Mouse (Mus musculus): ENCODE results near the gene Vav1. TPM values are rescaled to one million over a fixed set of nuclear protein-coding genes. Genes with fewer than 3 reads are reported as not detected.

Gene Vav1
- polyA plus RNA-seq, 1 experiment from 2014 or later = 1.4 TPM

- H3K27me3 ChIP-seq (ENCODE audit: control insufficient read depth, insufficient read depth, low read length) = no peaks in the 10 kb centered on the region
- no peak for ATAC-seq (replicated peaks; ENCODE audit: low FRiP score)
- no peaks in the 10 kb centered on the region for H3K4me1 ChIP-seq (replicated peaks; ENCODE audit: control insufficient read depth, insufficient read depth, low read length)
- no peak overlapping the region for H3K4me3 ChIP-seq (ENCODE audit: low read depth, low read length)
- H3K9ac ChIP-seq (ENCODE audit: low read length) = no peak overlapping the region
- H3K9me3 ChIP-seq (ENCODE audit: control insufficient read depth, low read length) = no peaks in the 10 kb centered on the region
- no peak overlapping the region for H3K4me2 ChIP-seq (ENCODE audit: low read depth, low read length, severe bottlenecking)
- no peak overlapping the region for H3K27ac ChIP-seq (ENCODE audit: low read depth, low read length)
- DNase-seq (ENCODE audit: low spot score) = no peak
- WGBS = 78% methylated on average over 6 of the region's 6 CpGs
- no peaks in the 10 kb centered on the region for H3K36me3 ChIP-seq (ENCODE audit: control insufficient read depth, insufficient read depth, low read length)
Observed at GRCm38 (mm10) chr17:57347017-57347416, 68.1 kb downstream of the Vav1 start.

DNA sequence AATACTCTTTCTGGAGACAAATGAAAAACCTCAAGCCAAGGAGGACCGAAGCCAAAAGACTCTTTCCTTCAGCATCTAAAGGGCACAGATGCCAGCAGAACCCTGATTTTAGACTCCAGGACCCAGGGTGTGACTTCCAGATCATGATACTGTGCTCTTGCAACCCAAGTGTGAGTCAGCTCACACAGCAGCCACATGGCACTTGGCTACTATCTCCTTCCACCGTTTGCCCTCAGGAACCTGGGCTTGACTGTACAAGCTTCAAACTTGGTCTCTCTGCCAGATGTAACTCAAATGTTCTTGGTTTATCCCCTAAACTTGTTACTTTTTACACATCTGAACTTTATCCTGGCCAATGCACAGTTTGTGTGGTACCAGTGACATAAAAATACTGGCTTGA is 68.9 kb downstream of the Vav1 start:
- WGBS = 94% methylated on average over 2 of the region's 2 CpGs

GRCm38 (mm10) chr17:57349067-57349466 is 70.2 kb downstream of the Vav1 start:
- Histone ChIP-seq H3K9me3 (ENCODE audit: control insufficient read depth, low read length) (no peaks in the 10 kb centered on the region), H3K27ac (ENCODE audit: low read depth, low read length) (no peak overlapping the region), H3K27me3 (ENCODE audit: control insufficient read depth, insufficient read depth, low read length) (no peaks in the 10 kb centered on the region), H3K36me3 (ENCODE audit: control insufficient read depth, insufficient read depth, low read length) (no peaks in the 10 kb centered on the region), H3K9ac (ENCODE audit: low read length) (no peak overlapping the region), H3K4me1 (replicated peaks; ENCODE audit: control insufficient read depth, insufficient read depth, low read length) (no peaks in the 10 kb centered on the region), H3K4me3 (ENCODE audit: low read depth, low read length) (no peak overlapping the region), H3K4me2 (ENCODE audit: low read depth, low read length, severe bottlenecking) (no peak overlapping the region)
- 74% methylated on average over 5 of the region's 5 CpGs for WGBS
- no peak for ATAC-seq (replicated peaks; ENCODE audit: low FRiP score)
- DNase-seq (ENCODE audit: low spot score) = no peak

More for the DNA sequence above, 68.9 kb downstream of the Vav1 start:
- Histone ChIP-seq H3K4me1 (replicated peaks; ENCODE audit: control insufficient read depth, insufficient read depth, low read length) (no peaks in the 10 kb centered on the region), H3K9ac (ENCODE audit: low read length) (no peak overlapping the region), H3K9me3 (ENCODE audit: control insufficient read depth, low read length) (no peaks in the 10 kb centered on the region), H3K4me2 (ENCODE audit: low read depth, low read length, severe bottlenecking) (no peak overlapping the region), H3K27ac (ENCODE audit: low read depth, low read length) (no peak overlapping the region), H3K36me3 (ENCODE audit: control insufficient read depth, insufficient read depth, low read length) (no peaks in the 10 kb centered on the region), H3K4me3 (ENCODE audit: low read depth, low read length) (no peak overlapping the region), H3K27me3 (ENCODE audit: control insufficient read depth, insufficient read depth, low read length) (no peaks in the 10 kb centered on the region)
- ATAC-seq (replicated peaks; ENCODE audit: low FRiP score) = no peak
- DNase-seq (ENCODE audit: low spot score) = no peak

GRCm38 (mm10) chr17:57350212-57350611 is 71.3 kb downstream of the Vav1 start:
- 87% methylated on average over 5 of the region's 5 CpGs for WGBS
- H3K4me2 ChIP-seq (ENCODE audit: low read depth, low read length, severe bottlenecking) = no peak overlapping the region
- DNase-seq (ENCODE audit: low spot score) = no peak
- no peaks in the 10 kb centered on the region for H3K9me3 ChIP-seq (ENCODE audit: control insufficient read depth, low read length)
- H3K36me3 ChIP-seq (ENCODE audit: control insufficient read depth, insufficient read depth, low read length) = no peaks in the 10 kb centered on the region
- H3K27me3 ChIP-seq (ENCODE audit: control insufficient read depth, insufficient read depth, low read length) = no peaks in the 10 kb centered on the region
- no peak overlapping the region for H3K4me3 ChIP-seq (ENCODE audit: low read depth, low read length)
- H3K9ac ChIP-seq (ENCODE audit: low read length) = no peak overlapping the region
- no peak overlapping the region for H3K27ac ChIP-seq (ENCODE audit: low read depth, low read length)
- ATAC-seq (replicated peaks; ENCODE audit: low FRiP score) = no peak
- H3K4me1 ChIP-seq (replicated peaks; ENCODE audit: control insufficient read depth, insufficient read depth, low read length) = no peaks in the 10 kb centered on the region

DNA sequence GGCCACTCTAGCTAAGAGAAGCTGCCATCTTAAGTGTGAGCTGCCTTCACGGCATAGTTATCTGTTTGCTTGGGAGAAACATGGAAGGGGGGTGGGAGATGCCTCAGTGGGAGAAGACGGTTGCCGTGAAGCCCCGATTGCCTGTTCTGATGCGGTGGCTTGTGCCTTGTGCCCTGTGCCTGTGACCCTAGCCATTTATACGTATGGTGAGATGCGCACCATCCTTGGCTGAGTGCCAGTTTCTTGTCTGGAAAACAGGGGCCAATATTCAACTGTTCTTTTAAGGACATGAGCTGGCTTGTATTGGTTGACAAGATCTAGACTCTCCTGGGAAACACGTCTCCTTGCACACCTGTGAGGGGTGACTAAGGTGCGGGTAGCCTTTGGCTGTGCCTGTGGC is 72.2 kb downstream of the Vav1 start:
- Histone ChIP-seq H3K27ac (ENCODE audit: low read depth, low read length) (no peak overlapping the region), H3K4me1 (replicated peaks; ENCODE audit: control insufficient read depth, insufficient read depth, low read length) (no peaks in the 10 kb centered on the region), H3K9ac (ENCODE audit: low read length) (no peak overlapping the region), H3K27me3 (ENCODE audit: control insufficient read depth, insufficient read depth, low read length) (no peaks in the 10 kb centered on the region), H3K9me3 (ENCODE audit: control insufficient read depth, low read length) (no peaks in the 10 kb centered on the region), H3K4me3 (ENCODE audit: low read depth, low read length) (no peak overlapping the region), H3K36me3 (ENCODE audit: control insufficient read depth, insufficient read depth, low read length) (no peaks in the 10 kb centered on the region), H3K4me2 (ENCODE audit: low read depth, low read length, severe bottlenecking) (no peak overlapping the region)
- DNase-seq (ENCODE audit: low spot score) (no peak), ATAC-seq (replicated peaks; ENCODE audit: low FRiP score) (no peak)
- WGBS = 94% methylated on average over 9 of the region's 9 CpGs

DNA sequence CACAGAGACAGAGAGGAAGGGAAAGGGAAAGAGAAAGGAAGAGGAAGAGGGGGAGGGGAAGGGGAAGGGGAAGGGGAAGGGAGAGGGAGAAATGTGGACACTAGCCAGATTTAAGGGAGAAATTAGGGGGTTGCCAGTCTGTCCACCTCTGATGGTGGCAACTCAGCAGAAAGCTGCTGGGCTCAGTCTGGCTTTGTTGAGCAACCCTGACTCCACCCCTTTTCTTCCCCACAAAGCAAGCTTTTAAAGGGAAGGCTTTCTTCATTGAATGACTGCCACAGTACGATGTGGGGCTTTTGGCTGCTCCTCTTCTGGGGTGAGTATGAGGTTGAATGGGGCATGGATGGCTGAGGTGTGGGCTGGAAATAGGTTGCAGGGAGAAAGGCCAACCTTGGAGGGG is 79.5 kb downstream of the Vav1 start, which contains the start of gene Adgre1:
Gene Adgre1 (plus strand): TSS at position 251 of the 400 bp plus-strand sequence.
- 0% methylated on average over 1 of the region's 1 CpGs for WGBS
- Histone ChIP-seq H3K4me1 (replicated peaks; ENCODE audit: control insufficient read depth, insufficient read depth, low read length) (no peaks in the 10 kb centered on the region), H3K27ac (ENCODE audit: low read depth, low read length) (no peak within 1 kb of the TSS), H3K36me3 (ENCODE audit: control insufficient read depth, insufficient read depth, low read length) (no peaks in the 10 kb centered on the region), H3K4me2 (ENCODE audit: low read depth, low read length, severe bottlenecking) (no peak within 1 kb of the TSS), H3K9ac (ENCODE audit: low read length) (no peak within 1 kb of the TSS), H3K27me3 (ENCODE audit: control insufficient read depth, insufficient read depth, low read length) (no peaks in the 10 kb centered on the region), H3K4me3 (ENCODE audit: low read depth, low read length) (no peak within 1 kb of the TSS), H3K9me3 (ENCODE audit: control insufficient read depth, low read length) (no peaks in the 10 kb centered on the region)
- ATAC-seq (replicated peaks; ENCODE audit: low FRiP score) (no peak), DNase-seq (ENCODE audit: low spot score) (no peak)

DNA sequence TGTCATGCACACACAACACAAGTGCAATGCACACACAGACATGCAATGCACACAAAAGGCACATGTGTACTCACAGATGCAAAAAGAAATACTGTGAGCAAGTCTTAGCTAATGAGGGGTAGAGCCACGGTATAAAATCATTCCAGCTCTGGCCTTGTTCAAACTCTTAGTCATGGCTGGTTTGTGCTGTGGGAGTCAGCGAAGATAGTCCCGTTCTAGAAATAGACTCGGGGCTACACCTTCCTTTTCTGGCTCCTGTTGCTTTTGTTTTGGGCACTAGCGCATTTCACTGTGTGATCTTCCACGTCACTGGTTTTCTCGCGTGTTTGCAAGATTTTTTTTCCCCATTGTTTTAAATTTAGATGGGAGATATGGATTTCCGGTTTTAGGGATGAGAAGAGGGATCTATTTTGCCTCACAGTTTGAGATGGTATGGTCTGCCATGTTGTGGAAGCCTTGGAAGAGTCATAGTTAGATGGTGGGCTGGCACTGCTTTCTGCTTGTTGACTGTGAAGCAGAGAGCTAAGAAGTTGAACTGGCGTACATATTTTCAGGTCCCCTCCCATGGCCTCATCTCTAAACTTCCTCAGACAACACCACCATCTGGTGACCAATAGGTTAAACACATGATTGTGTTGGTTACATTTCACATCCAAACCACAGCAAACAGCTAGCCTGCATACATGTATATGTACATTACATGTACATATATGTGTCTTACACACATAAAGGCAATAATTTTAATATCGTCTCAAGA is 80.8 kb downstream of the Vav1 start:
- 88% methylated on average over 11 of the region's 11 CpGs for WGBS
- Histone ChIP-seq H3K27ac (ENCODE audit: low read depth, low read length) (no peak overlapping the region), H3K4me3 (ENCODE audit: low read depth, low read length) (no peak overlapping the region), H3K9ac (ENCODE audit: low read length) (no peak overlapping the region), H3K27me3 (ENCODE audit: control insufficient read depth, insufficient read depth, low read length) (no peaks in the 10 kb centered on the region), H3K4me2 (ENCODE audit: low read depth, low read length, severe bottlenecking) (no peak overlapping the region), H3K36me3 (ENCODE audit: control insufficient read depth, insufficient read depth, low read length) (no peaks in the 10 kb centered on the region), H3K4me1 (replicated peaks; ENCODE audit: control insufficient read depth, insufficient read depth, low read length) (no peaks in the 10 kb centered on the region), H3K9me3 (ENCODE audit: control insufficient read depth, low read length) (no peaks in the 10 kb centered on the region)
- no peak for DNase-seq (ENCODE audit: low spot score)
- ATAC-seq (replicated peaks; ENCODE audit: low FRiP score) = no peak

Data from forebrain, embryonic 11.5 days (tissue).